ENCODE assay signal across 14 mouse cellular contexts in genomic region chr2:114797291-114797650, GRCm38 (mm10).
A peak's percentile ranks its signal among the peaks of the same experiment; 100 is the strongest.
DNase-seq lines count a peak whose midpoint lies in the region; ATAC-seq and TF ChIP-seq lines count a peak whose summit lies in the region.
"Had no signal": no experiment of that assay in that cellular context is flagged by ENCODE, and none has a peak within 500 bp of the region (broad histone marks: within the 10 kb centered on the region; RNA-seq: fewer than 3 reads in every experiment).

No protein-coding gene starts in this region.

- no peaks in the 10 kb centered on the region for H3K4me1 ChIP-seq in stomach, embryonic 15.5 days
- H3K4me1 ChIP-seq in stomach, postnatal 0 days (replicated peaks; ENCODE audit: control insufficient read depth, insufficient read depth), result no peaks in the 10 kb centered on the region

- H3K27me3 ChIP-seq in stomach, embryonic 15.5 days (replicated peaks), result no peaks in the 10 kb centered on the region
- H3K27me3 ChIP-seq in stomach, postnatal 0 days (ENCODE audit: control insufficient read depth, insufficient read depth, low read length), result no peaks in the 10 kb centered on the region

- H3K4me2 ChIP-seq in stomach, embryonic 15.5 days, result no peak overlapping the region
- no peak overlapping the region for H3K4me2 ChIP-seq in stomach, postnatal 0 days (replicated peaks; ENCODE audit: low read depth)

- peak; percentile 98 for ATAC-seq in frontal cortex, adult (ENCODE audit: low TSS enrichment)
- ATAC-seq in stomach, embryonic 15.5 days (ENCODE audit: insufficient read depth, low FRiP score, low read depth), result peak; percentile 35; the same call in 1 of the 2 replicates
- no peak for ATAC-seq in stomach, postnatal 0 days (ENCODE audit: low FRiP score, low TSS enrichment)
- ATAC-seq: hindbrain, postnatal 0 days had no signal

- TF ChIP-seq EP300 in stomach, postnatal 0 days (optimal IDR thresholded peaks at IDR 0.05), result no peak

- no peak for TF ChIP-seq CTCF in stomach, postnatal 0 days (IDR thresholded peaks at IDR 0.05; ENCODE audit: low read depth)

- no peaks in the 10 kb centered on the region for H3K9me3 ChIP-seq in stomach, embryonic 15.5 days
- H3K9me3 ChIP-seq in stomach, postnatal 0 days (ENCODE audit: control insufficient read depth, low read length), result no peaks in the 10 kb centered on the region

- DNase-seq in frontal cortex, postnatal 14 days (ENCODE audit: low spot score in 2 of 2), result no peak
- DNase-seq in stomach, postnatal 0 days (ENCODE audit: low spot score), result no peak
- DNase-seq in layer of hippocampus, postnatal 14 days (ENCODE audit: low spot score in 2 of 2), result peak; percentile 23 to 76
- DNase-seq in lung, postnatal 4 days, result no peak
- no peak for DNase-seq in MN1 (ENCODE audit: low spot score)
- DNase-seq in adrenal gland, postnatal 4 days (ENCODE audit: low spot score in 2 of 2), result no peak
- DNase-seq: kidney, adult 9 months; spleen, adult 18-20 months; thymus, adult 18-20 months had no signal

- H3K4me3 ChIP-seq in stomach, embryonic 15.5 days (replicated peaks), result no peak overlapping the region
- no peak overlapping the region for H3K4me3 ChIP-seq in stomach, postnatal 0 days (ENCODE audit: low read depth, low read length)
- H3K4me3 ChIP-seq: erythroblast, embryonic 14.5 days had no signal

- no peak overlapping the region for H3K9ac ChIP-seq in stomach, embryonic 15.5 days
- H3K9ac ChIP-seq in stomach, postnatal 0 days (ENCODE audit: low read length), result no peak overlapping the region
- H3K9ac ChIP-seq: liver, embryonic 14.5 days had no signal

- H3K27ac ChIP-seq in stomach, embryonic 15.5 days, result 0 out of 2 replicates have a peak overlapping the region, but pooled peaks have one; percentile 13
- H3K27ac ChIP-seq in stomach, postnatal 0 days (replicated peaks), result no peak overlapping the region
- H3K27ac ChIP-seq: hindbrain, postnatal 0 days; liver, embryonic 14.5 days had no signal

- WGBS in stomach, embryonic 15.5 days, result 8% methylated on average over 1 of the region's 1 CpGs
- 26% methylated on average over 1 of the region's 1 CpGs for WGBS in stomach, postnatal 0 days

- no peaks in the 10 kb centered on the region for H3K36me3 ChIP-seq in stomach, embryonic 15.5 days
- no peaks in the 10 kb centered on the region for H3K36me3 ChIP-seq in stomach, postnatal 0 days (ENCODE audit: control insufficient read depth, insufficient read depth, low read length)

Comparison
In these comparisons a context has a peak if more than half of its experiments do, and no peak if none do; other contexts are left out.
1. DNase-seq: peak in layer of hippocampus, postnatal 14 days (2 of 2); none in frontal cortex, postnatal 14 days (0 of 2), stomach, postnatal 0 days (single experiment), lung, postnatal 4 days (0 of 2), MN1 (single experiment) and adrenal gland, postnatal 4 days (0 of 2).